Mouse (Mus musculus): ENCODE data around the gene Pgd. TPM values are rescaled to one million over a fixed set of nuclear protein-coding genes. Genes with fewer than 3 reads are reported as not detected.

Gene Pgd
- total RNA-seq, 2 experiments from 2014 or later = 14.4 to 20.0 TPM

DNA sequence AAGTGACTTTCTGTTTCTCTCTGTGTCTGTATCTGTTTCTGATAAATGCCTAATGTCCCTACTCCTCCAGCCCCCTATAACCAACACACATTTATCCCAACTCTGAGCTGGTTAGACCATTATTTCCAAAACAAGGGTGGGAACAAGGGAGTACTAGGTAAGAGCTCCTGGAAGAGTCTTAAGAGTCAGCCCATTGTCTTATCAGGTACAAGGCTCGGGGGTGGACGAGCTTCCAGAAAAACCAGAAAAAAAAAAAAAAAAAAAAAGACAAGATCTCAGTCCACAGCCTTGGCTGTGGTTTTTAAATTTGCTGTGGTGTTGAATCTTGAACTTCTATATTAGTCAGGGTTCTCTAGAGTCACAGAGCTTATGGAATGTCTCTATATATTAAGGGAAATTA, 1.4 kb upstream of the Pgd start:
- no peak for DNase-seq

DNA sequence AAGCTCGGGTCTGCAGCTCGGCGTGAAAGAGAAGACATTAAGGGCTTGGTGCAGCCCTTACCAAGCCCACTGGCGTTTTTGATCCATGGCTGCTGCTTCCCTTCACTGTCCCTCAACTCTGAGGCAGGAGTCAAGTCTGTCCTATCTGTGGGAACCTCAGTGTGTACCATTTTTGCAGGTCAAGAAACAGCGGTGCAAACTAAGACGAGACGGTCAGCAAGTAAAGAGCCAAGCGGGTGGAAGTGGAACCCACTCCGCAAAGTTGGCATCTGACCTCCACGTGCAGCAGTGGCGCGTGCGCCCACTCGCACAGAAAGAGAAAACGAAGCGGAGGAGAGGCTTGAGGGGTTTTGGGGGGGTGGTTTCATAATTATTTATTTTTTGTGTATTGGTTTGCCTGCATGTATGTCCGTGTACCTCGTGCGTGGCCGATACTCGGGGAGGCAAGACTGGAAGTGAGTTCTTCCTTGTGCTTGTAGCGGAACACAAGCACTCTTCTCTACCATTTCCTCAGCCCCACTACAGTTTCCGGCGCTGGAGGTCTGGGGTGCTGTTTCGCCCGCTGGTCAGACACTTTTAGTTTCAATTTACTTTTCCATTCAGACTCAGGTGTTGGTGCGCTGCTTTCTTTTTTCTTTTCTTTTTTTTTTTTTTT, 513 bp upstream of the Pgd start:
- peak; percentile 22 for DNase-seq

DNA sequence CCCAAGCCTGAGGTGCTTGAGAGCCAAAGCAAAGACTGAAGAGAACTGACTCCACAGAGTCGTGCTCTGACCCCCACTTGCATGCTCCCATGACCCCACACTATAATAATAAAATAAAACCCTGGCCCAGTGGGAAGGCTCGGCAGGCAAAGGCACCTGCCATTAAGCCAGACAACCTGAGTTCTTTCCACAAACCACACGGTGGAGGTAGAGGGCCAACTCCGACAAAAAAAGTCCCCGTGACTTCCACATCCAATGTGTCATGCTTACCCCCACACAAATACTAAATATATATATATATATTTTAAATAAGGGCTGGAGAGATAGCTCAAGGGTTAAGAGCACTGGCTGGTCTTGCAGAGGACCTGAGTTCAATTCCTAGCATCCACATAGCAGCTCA, 2.4 kb downstream of the Pgd start:
- DNase-seq = no peak

DNA sequence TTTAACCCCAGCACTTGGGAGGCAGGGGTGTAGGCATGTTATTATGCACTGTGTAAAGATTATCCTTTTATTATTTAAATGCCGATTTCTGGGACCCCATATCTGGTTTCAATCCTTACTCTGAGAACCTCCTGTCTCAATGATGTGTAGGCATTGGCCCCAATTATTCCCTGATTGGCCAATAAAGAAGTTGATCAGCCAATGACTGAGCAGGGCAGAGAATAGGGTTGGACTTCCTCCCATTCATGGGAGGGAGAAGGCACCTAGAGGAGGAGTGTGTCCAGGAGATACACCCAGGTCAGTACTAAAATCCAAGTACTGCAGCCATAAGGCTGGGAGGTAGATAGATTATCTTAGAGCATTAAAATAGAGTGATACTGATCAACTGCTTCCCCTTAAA, 3.4 kb downstream of the Pgd start:
- DNase-seq = no peak

DNA sequence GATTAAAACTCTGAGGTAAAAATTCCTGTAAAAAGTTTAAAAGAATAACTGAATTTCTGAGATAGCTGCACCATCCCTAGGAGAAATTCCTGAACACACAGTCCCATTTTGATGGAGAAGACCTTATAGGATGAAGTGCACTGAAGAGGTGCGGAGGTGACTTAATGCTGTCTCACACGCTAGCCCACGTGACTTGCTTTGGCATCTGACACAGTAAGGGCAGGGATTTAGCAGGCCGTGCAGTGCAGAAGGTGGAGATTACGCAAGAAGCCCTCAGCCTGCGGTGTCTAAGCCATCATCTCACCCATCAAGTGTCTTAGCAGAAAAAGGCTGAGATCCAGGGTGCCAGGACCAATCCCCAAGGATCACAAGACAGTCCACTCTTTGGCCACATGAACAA, 5.4 kb downstream of the Pgd start:
- no peak for DNase-seq

DNA sequence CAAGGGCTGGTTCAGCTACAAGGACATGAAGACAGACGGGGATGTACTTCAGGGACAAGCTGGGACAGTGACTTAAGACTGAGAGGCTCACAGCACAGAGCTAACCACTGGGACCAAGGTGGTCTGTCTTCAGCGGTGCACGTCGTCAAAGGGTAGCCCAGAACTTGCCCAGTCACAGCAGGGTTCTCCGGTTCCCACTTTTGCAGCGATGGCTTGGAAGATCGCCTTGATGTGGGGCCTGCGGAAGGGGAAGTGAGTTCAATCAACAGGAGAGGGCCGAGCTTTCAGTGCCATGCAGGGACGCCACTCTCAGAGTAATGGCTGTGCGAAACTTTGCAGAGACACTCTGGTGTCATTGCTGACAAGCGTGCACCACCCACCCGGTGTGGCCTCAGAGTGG, 6.7 kb downstream of the Pgd start:
- DNase-seq = no peak

DNA sequence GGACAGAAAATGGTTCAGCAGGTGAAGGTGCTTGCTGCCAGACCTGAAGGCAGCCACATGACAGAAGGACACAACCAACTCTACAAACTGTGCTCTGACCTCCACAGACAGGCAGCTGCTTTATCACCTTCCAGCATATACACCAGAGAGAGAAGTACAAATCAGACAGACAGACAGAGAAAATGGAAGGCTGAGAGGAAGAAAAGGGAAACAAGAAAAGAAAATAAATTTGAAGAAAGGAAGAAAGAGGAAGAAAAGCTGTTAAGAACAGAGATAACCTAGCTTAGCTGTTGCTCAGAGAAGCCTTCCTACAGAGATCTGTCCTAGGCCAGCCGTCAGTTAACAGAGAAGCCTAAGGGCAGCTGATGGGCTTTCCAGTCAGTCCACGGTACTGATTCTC, 7.4 kb downstream of the Pgd start:
- DNase-seq = no peak

DNA sequence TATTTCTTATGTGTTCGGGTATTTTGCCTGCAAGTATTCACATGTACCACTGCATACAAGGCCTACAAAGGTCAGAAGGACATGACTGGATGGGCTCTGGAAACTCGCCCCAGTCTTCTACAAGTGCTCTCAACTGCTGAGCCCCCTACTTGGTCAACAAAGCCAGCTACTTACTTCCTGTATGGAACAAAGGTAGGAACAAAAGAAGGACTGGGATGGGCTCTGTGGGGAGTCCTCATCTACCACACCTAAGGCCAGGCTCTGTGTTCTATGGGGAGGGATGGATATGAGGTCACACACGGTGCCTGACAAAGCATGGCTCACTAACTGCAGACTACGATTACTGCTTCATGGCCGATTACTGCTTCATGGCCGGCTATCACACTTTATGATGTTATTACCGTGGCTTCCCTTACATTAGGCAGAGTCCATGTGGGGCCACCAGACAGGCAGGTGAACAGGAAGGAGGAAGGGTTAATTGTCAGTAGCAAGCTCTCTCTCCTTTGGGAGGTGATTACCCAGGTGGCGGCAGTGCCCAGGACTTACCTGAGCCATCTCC, 9.1 kb downstream of the Pgd start:
- DNase-seq = no peak

DNA sequence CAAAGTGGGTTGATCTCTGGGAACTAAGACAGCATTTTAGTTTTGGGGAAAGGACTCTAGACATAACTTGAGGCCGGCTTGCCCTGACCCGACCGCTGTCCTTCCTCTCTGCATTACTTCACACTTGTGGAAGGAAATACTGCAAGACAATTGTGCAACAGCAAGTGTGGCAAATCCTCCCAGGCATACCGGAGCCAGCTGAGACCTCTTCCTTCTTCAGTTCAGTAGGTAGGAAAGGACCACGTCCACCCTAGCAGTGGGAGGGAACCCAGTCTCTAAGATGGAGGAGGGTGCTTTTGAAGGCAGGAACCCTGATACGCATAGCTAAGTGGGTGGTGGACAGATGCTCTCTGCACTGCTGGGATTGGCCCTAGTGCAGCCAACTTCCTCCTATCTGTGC, 10.9 kb downstream of the Pgd start:
- no peak for DNase-seq

DNA sequence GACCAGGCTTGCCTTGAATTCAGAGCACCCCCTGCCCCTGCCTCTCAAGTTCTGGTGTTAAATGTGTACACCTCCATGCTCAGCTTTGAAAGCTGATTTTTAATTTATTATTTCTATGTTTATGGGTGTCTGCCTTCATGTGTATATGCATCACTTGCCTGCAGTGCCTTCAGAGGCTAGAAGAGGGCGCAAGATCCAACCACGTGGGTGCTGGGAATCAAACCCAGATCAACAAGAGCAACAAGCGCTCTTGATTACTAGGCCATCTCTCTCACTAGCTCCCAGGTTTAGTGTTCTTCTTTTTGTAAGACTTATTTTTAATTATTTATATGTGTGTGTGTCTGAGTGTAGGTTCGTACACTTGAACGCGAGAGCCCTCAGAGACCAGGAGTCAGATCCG, 11.7 kb downstream of the Pgd start:
- DNase-seq = no peak

DNA sequence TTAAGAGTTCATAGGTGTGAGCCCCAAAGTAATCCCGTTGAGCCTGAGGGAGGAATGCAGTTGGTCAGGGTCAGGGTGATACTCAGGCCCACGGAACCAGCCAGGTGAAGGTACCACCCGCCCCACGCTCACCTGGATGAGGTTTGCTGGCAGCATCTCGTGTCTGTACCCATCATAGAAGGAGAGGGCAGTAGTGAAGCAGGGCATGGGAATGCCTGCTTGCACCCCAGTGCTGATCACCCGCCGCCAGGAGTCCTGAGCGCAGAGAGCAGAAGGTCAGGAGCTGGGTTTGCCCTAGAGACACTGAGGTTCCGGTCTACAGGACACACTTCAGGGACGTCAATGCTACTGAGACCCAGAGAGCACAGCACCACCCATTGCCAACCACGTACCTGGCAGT, 15.8 kb downstream of the Pgd start:
- DNase-seq = no peak

DNA sequence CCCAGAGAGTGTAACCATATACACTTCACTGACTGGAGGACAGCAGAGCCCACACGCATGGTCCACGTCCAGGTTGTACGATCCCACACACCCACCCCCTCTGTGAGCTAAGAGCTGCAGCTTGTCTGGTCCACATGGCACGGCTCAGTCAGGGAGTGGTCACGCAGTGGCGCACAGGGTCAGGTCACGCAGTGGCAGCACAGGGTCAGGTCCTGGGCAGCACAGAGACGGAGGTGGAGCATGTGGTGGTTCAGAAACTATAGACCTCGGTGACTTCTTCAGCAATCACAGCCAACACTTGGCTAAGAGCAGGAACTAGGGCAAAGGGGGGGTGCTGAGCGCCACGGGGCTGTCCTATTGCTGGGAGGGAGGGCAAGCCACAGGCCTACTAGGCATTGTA, 16.3 kb downstream of the Pgd start:
- no peak for DNase-seq

DNA sequence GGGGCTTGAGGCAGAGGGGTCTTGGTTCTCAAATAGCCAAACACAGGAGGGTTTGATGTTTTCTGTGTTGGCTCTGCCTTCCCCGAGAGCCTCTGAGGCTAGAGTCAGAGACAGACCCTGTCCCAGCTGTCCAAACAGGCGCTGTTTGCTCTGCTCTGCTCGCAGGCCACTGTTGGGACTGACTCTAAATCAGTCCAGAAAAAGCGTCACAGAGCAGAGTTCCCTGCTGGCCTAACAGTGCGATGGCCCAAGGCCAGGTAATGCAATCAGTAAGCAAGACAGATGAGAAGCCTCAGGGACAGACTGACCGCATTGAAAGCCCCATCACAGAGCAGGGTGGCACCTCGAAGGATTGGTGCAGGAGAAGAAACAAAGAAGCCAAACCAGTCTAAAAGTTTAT, 17.0 kb downstream of the Pgd start:
- no peak for DNase-seq

DNA sequence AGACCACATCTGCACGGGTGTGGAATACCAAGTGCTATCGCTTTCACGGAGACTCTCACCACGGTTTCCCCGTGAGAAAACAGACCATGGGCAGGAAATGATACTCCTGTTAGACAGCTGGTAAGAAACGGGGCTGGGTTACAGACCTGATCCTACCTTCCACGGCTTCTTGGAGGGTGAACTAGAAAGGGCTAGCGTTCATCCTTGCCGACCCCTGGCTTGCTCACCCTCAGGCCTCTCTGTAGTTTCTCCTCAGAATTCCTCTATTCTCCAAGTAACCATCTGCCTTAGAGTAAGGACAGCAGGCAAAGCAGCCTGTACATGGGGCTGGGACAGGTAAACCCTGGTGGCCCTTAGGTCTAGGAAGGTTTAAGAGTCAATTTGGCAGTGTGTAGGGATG, 17.4 kb downstream of the Pgd start:
- no peak for DNase-seq

DNA sequence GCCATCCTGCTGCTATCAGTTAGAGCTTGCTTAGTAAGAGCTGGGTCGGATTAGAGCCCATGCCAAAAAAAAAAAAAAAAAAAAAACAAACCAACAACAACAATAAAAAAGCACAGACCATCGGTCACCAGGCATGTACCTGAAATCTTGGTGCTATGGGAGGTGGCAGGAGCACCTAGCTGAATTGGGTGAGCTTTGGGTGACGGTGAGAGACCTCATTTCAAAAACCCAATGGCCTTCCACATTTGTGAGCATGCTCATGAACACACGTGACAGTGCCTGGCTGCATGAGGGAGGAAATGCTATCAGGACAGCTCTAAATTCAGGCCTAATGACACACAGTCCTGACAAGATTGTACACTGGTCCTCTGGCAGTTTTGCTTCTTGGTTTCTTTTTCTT, 18.5 kb downstream of the Pgd start:
- DNase-seq = no peak

DNA sequence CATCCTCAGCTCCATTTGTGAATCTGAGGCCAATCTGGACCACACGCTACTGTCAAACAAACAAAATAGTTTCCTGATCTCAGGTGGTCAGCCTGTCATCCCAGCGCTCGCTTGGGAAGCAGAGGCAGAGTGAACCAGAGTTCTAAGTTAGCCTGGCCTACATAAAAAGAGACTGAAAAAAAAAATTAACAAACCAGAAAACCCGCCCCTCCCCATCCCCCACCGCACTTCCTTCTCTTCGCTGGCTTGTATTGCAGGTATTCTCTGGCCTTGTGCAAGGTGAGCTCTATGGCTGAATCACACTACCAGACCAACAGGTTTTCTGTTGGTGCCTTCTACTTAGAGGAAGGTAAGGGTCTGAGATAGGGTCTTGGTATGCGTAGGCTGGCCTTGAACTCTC, 19.0 kb downstream of the Pgd start:
- no peak for DNase-seq

DNA sequence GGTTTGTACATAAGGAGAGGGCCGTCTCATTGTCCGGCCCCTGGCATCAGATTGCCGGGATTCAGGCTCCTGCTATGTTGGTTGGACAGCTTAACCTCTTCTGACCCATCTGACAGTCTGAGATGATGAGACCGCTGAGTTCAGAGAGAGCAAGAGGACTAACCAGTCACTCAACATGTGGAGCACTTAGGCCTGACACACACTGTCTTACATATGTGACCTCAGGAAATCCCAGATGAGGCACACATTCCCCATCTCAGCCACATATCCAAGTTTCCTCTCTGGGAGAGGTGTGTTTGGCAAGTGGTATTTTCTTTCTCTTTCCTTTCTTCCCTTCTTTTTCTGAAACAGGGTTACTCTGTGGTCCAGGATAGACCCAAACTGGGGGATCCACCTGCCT, 21.4 kb downstream of the Pgd start:
- no peak for DNase-seq

DNA sequence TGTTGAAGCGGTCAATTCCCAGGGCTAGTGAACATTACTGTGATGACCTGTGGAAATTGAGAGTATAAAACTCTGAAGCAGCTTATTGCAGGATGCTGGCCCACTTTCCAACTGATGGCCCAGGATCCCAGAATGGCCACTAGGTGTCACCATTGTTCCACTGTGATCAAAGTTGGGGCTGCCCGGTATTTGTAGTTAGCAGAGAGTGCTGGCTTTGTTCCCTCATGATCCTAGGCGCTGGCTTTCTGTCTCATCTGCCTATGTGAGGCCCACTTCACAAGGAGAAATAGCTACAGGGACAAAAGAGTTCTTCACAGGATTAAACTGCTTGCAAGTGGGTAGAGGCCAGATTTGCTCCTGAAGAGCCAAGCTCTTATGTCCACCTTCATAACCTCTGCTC, 22.1 kb downstream of the Pgd start:
- DNase-seq = peak; percentile 65

DNA sequence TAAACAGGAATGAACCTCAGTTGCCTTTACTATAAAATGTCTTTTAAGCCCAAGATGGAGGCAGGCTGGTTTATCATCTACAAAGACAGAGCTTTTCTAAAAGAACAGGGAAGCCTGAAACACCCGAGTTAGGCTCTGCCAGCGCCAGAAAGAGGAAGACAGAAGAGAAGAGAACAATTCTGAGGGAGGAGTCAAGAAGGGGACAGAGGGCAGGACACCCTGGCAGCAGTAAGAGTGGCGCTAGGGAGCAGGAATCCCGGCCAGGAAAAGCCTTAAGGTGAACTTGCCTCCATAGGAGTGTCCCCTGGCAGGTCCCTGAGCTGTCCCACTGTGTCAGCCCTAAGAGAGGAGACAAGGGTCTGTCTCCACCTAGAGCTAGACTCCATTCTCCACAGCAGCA, 23.0 kb downstream of the Pgd start:
- no peak for DNase-seq

DNA sequence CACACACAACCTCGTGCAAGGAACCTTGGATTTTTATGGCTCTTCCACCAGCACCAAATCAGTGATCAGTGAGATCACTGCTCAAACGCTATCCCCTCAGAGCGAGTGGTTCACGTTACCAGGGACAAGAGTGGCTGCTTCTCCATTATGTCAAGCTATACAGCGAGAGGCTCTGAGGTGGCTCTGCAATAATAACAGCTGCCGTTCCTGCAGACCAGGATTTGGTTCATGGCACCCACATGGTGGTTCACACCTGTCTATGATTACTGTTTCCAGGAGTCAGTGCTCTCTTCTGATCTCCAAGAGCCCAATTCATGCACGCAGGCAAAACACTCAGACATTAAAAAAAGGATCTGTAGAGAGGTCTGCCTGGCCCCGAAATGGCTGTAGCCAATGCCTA, 28.1 kb downstream of the Pgd start:
- DNase-seq = no peak

DNA sequence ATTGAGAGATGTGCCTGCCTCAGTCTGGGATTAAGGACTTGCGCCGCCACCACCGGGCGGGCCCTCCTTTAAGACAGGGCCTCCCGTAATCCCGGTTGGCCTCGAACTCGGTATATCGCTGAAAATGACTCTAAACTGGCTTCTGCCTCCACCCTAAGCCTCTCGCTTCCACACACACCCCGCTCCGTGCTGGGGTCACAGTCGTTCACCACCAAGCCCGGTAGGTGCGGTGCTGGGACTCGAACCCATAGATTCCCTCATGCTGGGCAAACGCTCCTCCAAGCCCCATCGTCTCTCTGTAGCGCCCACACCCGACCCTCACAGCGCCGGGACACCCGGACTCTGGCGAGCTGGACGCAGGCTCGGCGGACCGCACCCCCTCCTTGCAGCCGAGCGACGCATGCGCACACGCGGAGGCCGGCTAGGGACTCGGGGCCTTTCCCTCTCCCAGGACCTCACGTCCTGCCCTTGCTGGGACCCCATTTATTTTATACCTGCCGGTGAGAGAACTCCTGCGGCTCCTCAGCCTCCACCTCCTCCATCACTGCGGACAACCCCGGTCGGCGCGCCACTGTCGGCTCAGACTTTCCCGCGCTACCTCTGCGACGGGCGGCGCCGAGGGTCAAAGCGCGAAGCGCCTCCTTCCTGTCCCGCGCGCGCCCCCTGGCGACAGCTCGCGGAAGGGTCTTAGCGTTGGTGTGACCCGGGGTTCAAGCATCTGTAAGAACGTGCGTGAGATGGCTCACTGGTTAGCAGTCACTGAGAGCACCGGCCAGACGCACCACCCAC, 29.4 kb downstream of the Pgd start, which contains the start of gene Cenps:
Gene Cenps, minus strand, starts transcription at position 648 of the 789 bp plus-strand sequence.
- peak; percentile 84 for DNase-seq

DNA sequence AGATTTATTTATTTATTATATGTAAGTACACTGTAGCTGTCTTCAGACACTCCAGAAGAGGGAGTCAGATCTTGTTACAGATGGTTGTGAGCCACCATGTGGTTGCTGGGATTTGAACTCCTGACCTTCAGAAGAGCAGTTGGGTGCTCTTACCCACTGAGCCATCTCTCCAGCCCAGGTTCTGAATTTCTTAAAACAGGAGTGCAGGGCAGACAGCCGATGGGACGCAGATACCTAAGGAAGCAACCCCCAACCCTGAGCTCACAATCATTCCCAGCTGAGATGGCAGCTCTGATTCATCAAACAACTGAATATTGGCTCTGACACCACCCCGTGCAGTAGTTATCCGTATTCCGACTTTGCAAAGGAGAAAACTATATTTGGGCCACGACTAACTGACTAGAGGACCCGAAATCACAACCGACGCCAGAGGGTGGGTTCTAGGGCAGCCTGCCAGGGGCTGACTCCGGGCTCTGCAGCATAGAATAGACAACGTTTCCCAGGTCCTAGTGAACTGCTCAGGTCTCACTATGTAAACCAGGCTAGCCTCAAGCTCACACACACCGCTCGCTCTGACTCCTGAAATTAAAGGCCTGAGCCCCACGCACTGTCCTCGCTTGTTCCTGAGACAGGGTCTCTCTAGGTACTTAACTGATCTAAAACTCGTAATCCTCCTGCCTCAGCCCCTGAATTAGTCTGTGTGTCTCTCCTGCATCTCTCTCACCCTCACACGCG, 30.3 kb downstream of the Pgd start:
- DNase-seq = no peak

DNA sequence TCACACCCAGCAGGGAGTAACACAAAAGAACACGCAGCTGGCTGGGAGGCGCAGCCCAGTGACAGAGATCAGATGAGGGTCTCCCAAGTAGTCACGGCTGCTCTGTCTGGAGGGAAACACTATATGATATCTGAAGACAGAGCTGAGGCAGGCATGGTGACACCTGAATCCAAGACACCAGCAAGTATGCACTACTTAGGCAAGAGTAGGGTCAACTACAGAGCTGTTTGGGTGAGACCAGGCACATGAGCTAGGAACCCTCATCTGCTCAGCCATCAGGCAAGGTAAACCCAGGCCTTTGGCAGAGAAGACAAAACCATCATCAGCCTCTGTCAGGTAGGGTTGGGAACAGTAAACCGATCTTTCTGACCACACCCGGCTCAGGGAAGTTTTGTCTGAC, 33.2 kb downstream of the Pgd start:
- no peak for DNase-seq
